Mouse (Mus musculus) MEL (cell line): ENCODE measurements around the gene Eef1a2.

ENCODE experiments used
- CTCF ChIP-seq, 3 experiments: IDR thresholded peaks in 2 of 3; conservative IDR thresholded peaks in 1 of 3; 2 replicates each; pipeline ENCODE4 v1.5.1; 2011 to 2012; ENCODE audit warnings: low read length in 3 of 3, low read depth in 2 of 3, mild to moderate bottlenecking in 2 of 3, improper control_type of control experiment in 1 of 3, inconsistent platforms in 1 of 3, mixed read lengths in 1 of 3, moderate library complexity in 1 of 3; ENCODE audit not compliant: control insufficient read depth in 1 of 3, insufficient read depth in 1 of 3, poor library complexity in 1 of 3, severe bottlenecking in 1 of 3
- E2F4 ChIP-seq: IDR thresholded peaks from 2 replicates; pipeline ENCODE4 v1.6.1; 2011; ENCODE audit warnings: low read depth, low read length, improper control_type of control experiment, borderline replicate concordance
- ETS1 ChIP-seq: IDR thresholded peaks from 2 replicates; pipeline ENCODE4 v1.6.1; 2012; ENCODE audit warnings: low read depth, mild to moderate bottlenecking, inconsistent platforms, low read length, improper control_type of control experiment, moderate library complexity

DNA sequence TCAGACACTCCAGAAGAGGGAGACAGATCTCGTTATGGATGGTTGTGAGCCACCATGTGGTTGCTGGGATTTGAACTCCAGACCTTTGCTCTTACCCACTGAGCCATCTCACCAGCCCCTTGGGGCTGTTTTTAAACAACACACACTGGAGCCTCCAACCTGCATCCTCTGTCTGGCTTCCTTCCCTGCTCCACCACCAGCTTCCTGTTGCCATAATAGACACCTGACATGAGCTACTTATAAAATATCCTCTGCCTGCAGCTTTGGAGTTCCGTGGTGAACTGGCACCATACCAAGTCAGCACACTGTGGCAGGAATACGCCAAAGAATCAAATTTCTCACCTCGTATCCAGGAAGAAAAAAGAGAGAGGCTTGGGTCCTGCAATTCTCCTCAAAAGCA lies 4.0 kb upstream of the Eef1a2 start:
- TF ChIP-seq ETS1 (no peak), CTCF (IDR thresholded peaks at IDR 0.05 in 2 of 3, conservative IDR thresholded peaks at IDR 0.05 in 1 of 3; ENCODE audit: control insufficient read depth in 1 of 3, insufficient read depth in 1 of 3, low read depth in 2 of 3, low read length in 3 of 3, poor library complexity in 1 of 3, severe bottlenecking in 1 of 3) (no peak), E2F4 (no peak)
